Mouse (Mus musculus) v-Abl transformed pro-B cells (cell line): ENCODE results near the gene Elp6.

Source experiments
- in situ Hi-C, 2 experiments: fragments of 400-800 bp; cut with MboI; formaldehyde crosslinking; loops; one replicate each; pipeline ENCODE4 v1.15.1; 2025; ENCODE audit not compliant: unreplicated experiment in 2 of 2

Elp6 gene

GRCm38 (mm10) chr9:110314706-110315105 is 9.7 kb downstream of the Elp6 start:
- in situ Hi-C loops, result no loop called here

- in situ Hi-C loops, result no loop called here
These were observed 10.4 kb downstream of the Elp6 start for GRCm38 (mm10) chr9:110315410-110315809.

GRCm38 (mm10) chr9:110315904-110316303 is 10.9 kb downstream of the Elp6 start:
- in situ Hi-C loops, result no loop called here

- in situ Hi-C loops, result no loop called here
These were observed 11.5 kb downstream of the Elp6 start for GRCm38 (mm10) chr9:110316503-110316902.

- in situ Hi-C loops, result no loop called here
These were observed 15.8 kb downstream of the Elp6 start for GRCm38 (mm10) chr9:110320769-110321168.

DNA sequence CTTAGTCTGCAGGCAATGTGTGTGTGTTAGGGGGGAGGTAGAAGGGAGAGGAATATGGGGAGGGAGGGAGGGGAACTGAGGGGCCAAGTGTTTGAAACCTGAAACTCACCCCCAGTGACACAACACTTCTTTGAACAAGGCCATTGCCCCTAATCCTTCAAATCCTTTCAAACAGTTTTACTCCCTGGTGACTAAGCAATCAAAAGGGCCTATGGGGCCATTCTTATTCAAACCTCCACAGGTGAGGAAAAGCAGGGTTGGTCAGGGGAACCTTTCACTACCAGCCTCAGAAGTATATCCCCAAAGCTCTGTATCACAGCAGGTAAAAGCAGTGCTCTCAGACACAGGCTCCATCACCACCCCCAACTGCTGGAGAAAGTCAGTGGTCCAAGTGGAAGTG is 18.0 kb downstream of the Elp6 start:
- in situ Hi-C loops, result no loop called here

DNA sequence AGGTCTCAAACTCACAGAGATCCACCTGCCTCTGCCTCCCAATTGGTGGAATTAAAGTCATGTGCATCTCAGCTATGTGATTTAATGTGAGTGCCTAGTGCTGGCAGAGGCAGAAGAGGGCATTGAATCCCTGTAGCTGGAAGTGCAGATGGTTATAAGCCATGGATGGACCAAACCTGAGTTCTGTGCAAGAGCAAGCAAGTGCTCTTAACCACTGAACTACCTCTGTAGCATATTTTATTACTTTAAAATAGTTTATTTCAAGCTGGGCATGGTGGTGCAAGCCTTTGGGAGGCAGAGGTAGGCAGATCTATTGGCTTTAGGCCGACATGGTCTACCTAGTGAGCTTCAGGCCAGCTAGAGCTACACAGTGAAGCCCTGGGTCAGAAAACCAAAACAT is 19.2 kb downstream of the Elp6 start:
- in situ Hi-C loops, result no loop called here

DNA sequence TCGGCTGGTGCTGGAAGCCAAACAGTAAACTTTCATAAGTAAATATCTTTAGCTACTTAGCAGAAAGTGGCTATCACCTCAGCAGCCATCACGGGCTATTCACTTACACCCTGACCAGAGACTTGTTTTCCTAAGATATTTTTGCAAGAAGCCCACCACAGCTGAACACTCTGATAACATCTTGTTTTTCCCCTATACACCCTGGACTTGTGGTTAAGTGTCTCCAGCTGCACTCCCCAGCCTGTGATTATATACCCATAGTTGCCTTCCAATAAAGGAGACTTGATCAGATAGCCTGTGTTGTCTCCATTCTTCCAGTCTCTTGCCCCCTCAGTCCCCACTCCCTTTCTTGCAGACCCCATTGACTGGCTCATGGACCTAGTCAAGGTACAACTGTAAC is 23.2 kb downstream of the Elp6 start:
- in situ Hi-C loops, result no loop called here

GRCm38 (mm10) chr9:110328946-110329630 is 24.1 kb downstream of the Elp6 start:
- in situ Hi-C loops, result no loop called here

- in situ Hi-C loops, result loop anchor here in 1 of 2 experiments (5.0 to 10.0 kb wide), 2 partner anchors 78 to 325 kb away; partner anchors contain the start of genes Ccdc12, Nbeal2 and Ptpn23
These were observed 24.7 kb downstream of the Elp6 start for GRCm38 (mm10) chr9:110329655-110330054.

DNA sequence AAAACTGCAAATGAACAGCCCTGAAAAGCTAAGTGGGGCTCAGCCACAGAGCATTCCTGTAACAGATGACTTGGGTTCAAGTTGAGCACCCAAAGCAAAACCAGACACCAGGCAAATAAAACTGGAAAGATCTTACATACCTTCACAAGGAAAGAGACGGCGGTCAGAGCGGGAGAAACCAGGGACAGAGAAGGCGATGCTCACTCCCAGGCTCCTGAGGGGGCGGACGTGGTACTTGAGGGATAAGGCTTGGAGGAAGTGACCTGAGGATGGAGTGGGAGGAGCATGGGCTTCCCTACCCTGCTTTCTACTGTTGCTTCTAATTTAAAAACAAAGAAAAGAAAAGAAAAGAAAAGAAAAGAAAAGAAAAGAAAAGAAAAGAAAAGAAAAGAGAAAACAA is 25.4 kb downstream of the Elp6 start:
- in situ Hi-C loops, result loop anchor here in 1 of 2 experiments (5.0 to 10.0 kb wide), 2 partner anchors 77 to 324 kb away; partner anchors contain the start of genes Ccdc12, Nbeal2 and Ptpn23

- in situ Hi-C loops, result loop anchor here in 1 of 2 experiments (5.0 to 10.0 kb wide), 2 partner anchors 76 to 324 kb away; partner anchors contain the start of genes Ccdc12, Nbeal2 and Ptpn23
These were observed 25.9 kb downstream of the Elp6 start for GRCm38 (mm10) chr9:110330913-110331312.

DNA sequence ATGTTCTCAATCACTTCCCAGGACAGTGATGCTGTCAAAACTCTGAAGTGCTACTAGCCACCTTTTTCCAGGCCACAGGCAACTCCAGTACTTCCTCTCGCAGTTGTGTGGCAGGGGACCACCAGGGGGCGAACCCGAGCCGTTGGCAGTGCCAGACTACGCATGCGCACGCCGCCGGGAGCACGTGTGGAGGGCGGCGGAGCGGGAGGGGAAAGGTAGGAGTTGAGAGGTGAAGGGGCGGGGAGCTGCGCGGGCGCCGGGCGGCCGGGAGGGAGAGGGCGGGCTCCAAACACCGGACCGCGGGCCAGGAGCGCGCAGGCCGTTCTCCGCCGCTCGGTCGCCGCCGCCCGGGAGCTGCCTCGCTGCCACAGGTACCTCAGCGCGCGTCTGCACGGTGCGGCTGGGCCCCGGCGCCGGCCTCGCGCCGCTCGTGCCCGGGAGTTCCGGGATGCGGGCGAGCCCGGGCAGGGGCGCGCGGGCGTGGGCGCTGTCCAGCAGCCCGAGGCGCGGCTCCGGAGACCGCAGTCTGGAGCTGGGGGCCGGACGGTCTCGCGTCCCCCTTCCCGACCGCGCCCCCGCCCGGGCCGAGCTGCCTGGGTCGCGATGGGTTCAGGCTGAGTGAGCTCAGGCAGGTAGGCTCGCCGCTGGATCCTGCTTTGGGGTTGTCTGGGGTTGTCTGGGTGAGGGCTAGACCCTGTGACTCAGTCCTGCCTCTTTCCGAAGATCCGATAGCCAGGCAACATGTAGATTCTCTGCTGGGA is 28.3 kb downstream of the Elp6 start, which contains the start of gene Scap:
Gene Scap (plus strand): TSS at position 154 of the 761 bp plus-strand sequence.
- in situ Hi-C loops, result loop anchor here in 1 of 2 experiments (5.0 to 10.0 kb wide), 2 partner anchors 74 to 321 kb away; partner anchors contain the start of genes Ccdc12, Nbeal2 and Ptpn23

GRCm38 (mm10) chr9:110333896-110334259 is 28.9 kb downstream of the Elp6 start:
- in situ Hi-C loops, result loop anchor here in 1 of 2 experiments (5.0 to 10.0 kb wide), 2 partner anchors 73 to 321 kb away; partner anchors contain the start of genes Ccdc12, Nbeal2 and Ptpn23

GRCm38 (mm10) chr9:110334849-110335248 is 29.9 kb downstream of the Elp6 start:
- in situ Hi-C loops, result loop anchor here in 1 of 2 experiments (5.0 to 10.0 kb wide), 2 partner anchors 72 to 320 kb away; partner anchors contain the start of genes Ccdc12, Nbeal2 and Ptpn23

- in situ Hi-C loops, result no loop called here
These were observed 35.2 kb downstream of the Elp6 start for GRCm38 (mm10) chr9:110340037-110340750.

- in situ Hi-C loops, result no loop called here
These were observed 37.0 kb downstream of the Elp6 start for GRCm38 (mm10) chr9:110342008-110342407.

GRCm38 (mm10) chr9:110343805-110344204 is 38.8 kb downstream of the Elp6 start:
- in situ Hi-C loops, result no loop called here

- in situ Hi-C loops, result no loop called here
These were observed 40.2 kb downstream of the Elp6 start for GRCm38 (mm10) chr9:110345057-110345739.

DNA sequence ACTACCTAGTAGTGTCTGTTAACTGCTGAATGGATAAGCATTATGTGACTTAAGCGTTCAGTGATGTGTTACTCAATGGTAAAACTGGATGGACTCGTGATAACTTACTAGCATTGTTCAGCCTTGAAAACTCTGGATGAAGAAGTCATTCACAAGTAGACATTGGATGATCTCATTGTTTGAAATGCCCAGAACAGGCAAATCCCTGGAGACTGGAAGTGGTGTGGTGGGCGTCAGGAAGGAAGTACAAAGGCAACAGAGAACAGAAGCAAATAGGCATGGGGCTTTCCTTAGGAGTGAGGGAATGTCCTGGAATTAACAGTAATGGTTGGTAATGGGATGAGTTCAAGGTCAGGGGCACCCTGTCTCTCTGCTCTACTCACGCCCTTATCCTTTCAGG is 43.9 kb downstream of the Elp6 start:
- in situ Hi-C loops, result no loop called here
